Mouse (Mus musculus): Measurements from ENCODE around the gene Iqsec1.

The Iqsec1 gene

DNA sequence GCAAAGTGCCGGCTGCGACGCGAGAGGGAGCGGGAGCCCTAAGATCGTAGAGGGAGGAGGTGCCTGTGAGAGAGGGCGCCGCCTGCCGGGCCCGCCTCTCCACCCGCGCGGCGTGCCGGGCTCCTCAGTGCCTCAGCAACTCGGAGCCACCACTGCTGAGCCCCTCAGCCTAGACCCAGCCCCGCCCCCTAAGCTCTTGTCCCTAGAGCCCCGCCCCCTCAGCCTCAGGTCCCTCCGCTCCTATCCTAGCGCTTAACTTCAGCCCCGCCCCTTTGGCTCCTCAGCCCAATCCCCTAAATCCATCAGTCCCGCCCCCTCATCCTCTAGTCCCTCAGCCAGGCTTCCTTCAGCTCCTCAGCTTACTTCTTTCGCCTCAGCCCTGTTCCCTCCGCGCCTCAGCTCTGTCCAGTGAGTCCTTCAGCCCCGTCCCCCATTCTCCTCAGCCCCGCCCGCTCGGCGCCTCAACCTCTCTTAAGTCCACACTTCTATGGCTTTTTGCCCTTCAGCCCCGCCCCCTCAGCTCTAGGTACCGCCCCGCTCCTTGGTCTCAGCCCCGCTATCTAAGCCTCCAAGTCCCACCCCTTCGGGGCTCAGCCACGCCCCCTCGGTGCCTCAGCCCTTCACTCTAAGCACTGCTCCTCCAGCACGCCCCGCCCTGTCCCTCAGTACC, at the start of gene Iqsec1:
Gene Iqsec1, minus strand, starts transcription at position 38 of the 670 bp plus-strand sequence.
- peak; percentile 89 for DNase-seq

DNA sequence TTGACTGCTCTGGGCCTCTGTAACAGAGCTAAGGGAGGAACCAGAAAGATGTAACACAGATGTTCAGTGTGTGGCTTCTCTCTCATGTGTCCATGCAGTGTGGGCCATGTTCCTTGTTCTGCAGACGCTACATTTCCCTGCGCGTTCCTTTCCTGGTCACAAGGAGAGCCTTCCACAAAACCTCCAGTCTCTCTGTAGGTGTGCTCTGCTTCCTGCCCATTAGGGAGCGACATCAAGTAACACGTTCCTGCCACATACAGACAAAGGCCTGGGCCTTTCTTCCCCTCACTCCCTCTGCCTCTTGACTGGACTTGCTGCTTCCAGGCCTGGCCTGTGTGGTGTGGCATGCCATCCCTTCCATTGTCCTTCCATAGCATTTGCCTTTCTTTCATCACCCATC, 39.8 kb upstream of the Iqsec1 start:
- DNase-seq = no peak

DNA sequence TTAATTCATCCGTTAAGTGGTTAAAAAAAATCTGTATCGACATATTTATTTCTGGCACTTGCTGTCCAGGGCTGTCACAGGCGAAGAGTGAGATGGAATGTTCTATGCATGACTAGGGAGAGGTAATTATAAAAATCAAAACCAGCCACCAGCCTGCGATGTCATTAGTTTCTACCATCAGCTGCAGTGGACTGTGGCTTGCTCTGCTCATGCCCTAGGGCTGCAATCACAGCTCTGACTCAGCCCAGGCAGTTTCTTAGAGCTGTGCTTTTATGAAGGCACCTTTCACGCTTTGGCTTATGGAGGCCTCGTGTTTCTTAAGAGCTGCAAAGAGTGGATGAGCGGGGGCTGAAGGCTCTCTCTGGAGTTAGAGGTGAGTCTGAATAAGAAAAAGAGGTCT, 32.3 kb upstream of the Iqsec1 start:
- no peak for DNase-seq

DNA sequence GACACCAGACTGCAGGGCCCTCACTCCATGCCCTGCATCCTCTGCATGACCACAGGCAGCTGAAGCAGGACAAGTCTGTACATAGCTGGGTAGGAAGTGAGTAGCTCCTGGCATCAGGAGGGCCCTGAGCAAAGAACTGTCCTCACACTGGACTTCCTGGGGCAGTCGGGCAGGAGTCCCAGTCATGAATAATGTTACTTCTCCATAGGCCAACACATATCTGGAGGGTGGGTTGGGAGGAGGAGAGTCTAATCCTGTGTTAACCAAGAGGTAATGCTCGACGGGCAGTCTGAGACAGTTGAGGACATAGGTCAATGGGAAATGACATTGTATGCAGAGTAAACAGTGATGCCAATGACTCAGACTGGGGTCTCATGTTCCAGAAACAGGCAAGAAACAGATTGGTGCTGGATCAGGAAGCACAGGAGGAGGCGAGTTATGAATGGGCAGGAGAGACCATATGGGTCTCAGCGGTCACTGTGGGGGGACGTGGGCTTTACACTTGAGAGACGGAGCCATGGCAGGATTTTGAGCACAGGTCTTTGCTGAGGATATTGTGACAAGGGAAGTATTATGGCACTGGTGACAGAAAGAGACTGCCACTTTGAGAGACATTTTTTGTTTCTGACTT, 28.2 kb upstream of the Iqsec1 start:
- no peak for DNase-seq

DNA sequence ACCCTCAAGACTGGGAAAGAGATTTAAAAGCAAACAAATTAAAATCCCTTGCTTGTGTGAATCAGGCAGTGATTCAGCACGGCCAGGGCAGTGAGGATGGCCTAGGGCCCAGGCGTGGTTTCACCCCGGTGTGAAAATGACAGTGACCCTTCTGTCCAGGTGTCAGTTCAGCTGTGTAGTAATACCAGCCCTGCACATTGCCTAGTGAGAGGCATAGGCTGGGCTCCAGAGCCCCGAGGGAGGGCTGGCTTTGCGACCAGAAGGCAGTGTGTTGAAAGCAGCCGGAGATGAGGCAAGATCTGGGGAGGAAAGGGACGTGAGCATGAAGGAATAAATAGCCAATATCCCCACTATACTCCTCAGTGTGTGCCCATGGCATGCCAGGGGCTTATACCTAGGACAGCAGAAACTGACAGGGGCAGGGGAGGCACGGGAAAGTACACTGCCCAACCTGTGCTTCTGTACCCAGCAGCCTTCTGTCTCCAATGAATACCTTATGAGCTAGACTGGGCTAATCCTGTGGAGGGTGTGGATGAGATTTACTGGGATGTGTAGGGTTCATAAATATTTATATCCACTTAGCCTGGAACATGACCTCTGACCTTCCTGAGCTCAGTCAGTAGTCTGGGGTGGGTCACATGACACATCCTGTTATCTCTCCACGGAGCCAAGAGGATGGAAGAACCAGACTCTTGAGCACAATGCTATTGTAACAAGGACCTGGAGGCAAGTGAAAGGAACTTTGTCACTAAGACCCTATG, 25.9 kb upstream of the Iqsec1 start:
- peak; percentile 6 for DNase-seq

DNA sequence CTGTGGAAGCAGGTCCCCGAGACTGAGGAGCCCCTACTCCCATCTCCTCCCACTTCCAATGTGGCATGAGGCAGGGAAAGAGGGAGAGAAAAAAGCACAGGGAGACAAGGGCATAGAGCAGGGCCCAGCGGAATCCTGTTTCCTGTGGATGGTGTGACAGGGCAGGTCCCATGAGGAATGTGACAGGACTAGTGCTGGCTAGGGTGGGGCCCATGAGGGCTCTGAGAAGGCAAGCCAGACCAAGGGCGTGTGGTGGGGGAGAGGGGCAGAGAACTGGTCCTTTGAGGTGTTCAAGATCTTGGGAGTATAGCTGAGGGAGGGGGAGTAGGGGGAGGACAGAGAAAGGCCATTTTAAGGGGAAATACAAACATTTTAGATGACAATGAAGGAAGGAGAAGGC, 24.0 kb upstream of the Iqsec1 start:
- DNase-seq = no peak

DNA sequence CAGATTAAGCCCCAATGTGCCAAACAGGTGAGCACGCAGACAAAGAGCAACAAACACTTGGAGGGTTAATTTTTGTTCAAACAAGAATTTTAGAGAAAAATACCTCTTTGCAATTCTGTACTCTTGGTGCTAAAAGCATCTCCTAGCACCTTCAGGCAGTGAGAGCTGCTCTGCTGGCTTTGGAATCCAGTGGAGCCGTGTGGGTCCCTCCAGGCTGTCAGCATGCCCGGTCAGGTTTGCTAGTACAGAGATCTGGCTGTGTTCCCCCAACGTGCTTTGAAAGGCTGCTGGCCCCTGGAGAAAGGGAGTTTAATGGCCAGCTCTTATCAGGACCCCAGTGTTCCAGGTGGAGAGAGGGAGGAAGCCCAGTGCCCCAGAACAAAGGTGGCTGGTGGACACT, 23.1 kb upstream of the Iqsec1 start:
- no peak for DNase-seq

DNA sequence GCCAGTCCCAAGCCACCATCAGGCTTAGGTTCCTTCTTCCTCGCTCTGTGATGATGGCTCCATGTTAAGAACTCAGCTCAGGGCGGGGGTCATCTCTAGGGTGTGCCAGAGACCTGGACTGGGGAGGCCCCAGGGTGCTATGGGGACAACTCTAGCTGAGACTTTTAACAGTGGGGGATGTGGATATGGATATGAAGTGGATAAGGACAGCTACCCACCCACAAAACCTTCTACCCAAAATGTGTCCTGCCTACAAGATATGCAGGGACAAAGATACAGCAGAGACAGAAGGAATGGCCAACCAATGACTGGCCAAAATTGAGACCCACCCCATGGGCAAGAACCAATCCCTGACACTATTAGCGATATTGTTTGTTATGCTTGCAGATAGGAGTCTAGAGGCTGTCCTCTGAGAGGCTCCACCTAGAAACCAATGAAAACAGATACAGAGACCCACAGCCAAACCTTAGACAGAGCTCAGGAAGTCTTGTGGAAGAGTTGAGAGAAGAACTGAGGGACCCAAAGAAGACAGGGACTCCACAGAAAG, 19.9 kb upstream of the Iqsec1 start:
- DNase-seq = no peak

DNA sequence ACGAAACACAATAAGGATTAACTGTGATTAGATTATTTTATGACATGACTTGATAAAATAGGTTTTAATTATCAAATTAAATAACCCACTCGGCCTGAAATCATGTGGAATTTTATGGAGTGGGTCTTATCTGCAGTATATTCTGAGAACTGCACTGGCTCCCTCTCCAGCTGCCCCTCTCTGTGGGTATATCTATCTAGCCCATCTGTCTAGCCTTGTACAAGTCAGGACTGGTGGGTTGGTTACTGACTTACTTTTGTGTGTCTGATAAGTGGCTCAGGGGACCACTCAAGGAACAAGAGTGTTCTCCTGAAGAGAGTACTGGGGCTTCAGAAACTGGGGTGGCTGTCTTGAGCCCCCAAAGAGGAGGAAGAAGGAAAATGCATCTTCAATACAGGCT, 18.7 kb upstream of the Iqsec1 start:
- no peak for DNase-seq

DNA sequence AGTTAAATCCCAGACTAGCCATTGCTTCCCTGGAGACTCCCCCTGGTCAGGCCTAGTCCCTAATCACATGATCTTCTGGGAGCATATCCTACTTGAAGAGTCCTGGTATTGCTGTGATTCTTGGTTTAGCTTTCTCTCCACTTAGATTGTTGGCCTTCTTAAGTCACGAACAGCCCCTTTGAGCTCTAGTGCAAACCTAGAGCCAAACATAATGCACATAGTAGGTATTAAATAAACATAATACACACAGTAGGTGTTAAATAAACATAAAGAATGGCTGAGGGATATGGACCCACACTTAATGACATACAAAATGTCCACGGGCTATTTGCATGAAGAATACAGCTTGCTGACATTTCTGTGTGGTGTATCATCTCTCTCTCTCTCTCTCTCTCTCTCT, 15.7 kb upstream of the Iqsec1 start:
- no peak for DNase-seq

DNA sequence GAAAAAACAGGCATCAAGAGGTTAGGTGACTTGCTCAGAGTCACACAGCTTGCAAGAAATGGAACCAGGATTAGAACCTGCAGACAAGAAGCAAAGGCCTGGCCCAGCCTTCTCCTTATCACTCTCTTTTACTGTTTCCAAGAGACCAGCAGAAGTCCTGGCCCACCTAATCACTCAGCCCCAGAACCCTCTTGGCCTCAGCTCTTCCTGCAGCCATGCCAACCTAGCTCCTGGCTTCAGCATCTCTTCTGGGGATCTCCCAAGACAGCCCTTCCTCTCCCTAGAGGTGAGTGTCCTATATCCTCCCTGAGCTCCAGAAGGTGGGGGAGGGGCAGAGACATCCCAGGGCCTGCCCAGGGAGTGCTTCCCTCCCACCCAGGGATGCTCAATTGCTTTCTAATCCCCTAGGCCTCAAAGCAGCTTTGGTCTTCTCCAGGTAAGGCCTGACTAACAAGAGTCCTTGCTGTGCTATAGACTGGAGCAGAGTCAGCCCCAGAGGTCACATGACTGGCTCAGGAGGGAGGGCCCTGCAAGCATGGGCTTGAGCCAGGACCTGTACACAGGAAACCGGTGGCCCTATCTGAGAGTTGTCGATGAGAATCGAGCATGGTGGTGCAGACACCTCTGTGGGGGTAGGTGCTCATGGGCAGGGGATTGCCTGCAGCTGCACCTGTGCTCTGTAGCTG, 15.0 kb upstream of the Iqsec1 start:
- no peak for DNase-seq

DNA sequence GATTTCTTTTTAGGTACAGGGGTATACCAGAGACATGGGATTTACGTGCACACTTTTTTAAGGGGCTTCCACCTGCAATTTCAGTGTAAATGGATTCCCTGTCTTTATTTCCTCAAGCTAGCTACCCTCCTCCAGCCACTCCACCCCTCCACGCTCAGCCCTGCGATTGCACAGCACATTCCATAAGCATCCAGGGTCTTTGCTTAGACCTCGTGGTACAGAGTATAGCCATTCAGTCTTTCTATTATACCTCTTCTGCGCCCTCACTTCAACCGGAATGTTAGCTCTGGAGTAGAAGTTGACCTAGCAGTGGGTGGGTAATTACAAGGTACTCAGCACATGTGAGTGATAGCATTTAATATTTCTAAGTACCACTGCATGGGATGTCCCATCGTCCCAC, 13.1 kb upstream of the Iqsec1 start:
- DNase-seq = no peak

DNA sequence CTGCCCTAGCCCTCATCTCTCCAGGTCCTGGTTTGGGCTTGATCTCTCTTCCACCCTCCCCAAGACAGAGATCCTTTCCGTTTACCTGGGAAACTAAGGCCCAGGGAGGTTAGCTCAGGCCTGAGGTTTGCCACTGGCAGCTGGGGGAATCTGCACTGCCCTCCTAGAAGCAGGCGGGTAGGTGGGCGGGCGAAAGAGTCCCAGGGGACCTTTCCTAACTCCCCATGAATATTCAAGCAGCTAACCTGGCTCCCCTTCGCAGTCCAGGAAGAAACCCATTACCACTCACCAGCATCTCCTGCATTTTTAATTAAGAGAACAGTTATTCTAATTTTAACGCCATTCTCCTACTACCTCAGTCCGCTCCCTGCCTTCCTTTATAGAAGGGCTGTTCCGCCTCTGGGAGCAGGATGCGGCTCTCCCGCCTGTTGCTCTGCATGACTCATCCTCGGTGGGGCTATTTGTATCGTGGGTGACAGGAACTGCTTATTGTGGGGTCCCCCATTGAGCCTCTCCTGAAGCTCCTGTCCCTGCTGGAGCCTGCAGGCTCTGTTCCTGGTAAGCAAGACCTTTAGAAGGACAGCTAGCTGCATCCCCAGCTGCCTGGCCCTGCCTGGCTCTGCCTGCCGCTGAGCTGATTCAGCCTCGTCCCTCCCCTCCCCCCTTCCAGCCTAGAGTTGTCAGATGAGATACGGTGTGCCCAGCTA, 12.5 kb upstream of the Iqsec1 start:
- DNase-seq = no peak

DNA sequence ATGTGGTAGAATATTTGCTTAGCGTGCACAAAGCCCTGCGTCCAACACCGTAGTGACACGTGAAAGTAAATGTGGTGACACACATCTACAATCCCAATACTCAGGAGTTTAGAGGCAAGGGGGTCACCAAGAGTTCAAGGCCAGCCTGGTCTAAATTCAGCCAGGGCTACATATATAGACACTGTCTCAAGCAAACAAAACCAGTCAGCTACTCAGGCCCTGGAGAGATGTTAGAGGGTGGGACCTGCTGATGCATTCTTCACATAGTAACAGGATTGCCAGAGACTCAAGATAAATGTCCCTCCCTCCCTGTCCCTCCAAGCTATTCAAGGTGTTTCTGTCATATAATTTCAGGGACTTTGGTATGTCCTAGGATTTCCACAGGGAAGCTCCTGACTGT, 10.7 kb upstream of the Iqsec1 start:
- no peak for DNase-seq

DNA sequence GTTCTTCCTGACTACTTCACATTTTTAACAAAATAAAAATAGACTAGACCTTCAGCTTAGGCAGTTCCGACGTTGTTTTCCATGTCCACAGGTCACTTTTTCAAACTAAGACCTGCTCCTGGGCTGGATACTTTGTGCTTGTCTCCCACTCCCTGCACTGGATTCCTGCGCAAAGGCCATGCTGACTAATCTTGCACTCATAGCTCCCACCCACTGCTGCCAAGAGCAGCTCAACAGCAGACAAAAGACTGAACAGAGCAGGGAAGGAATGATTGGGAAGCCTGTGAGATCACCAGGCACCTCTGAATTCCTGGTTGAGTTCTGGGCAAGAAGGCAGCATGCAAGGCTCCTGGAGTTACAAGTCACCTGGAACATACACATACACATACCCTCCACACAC, 8.5 kb upstream of the Iqsec1 start:
- no peak for DNase-seq

DNA sequence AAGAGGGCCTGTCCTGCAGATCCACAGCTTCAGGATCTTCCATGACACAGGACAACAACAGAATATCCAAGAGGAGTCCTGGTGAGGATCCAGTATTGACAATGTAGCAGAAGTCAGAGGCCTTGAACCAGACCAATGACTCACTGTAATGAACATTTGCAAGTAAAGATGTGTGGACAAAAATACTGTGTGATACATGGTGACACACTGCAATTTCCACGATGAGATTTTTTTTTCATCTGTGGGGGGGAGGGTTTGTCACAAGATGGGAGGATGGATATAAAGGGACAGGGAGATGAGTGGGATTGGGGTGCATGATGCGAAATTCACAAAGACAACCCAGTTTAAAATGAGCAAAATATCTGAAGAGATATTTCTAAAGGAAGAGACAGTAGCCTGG, 7.7 kb upstream of the Iqsec1 start:
- no peak for DNase-seq

DNA sequence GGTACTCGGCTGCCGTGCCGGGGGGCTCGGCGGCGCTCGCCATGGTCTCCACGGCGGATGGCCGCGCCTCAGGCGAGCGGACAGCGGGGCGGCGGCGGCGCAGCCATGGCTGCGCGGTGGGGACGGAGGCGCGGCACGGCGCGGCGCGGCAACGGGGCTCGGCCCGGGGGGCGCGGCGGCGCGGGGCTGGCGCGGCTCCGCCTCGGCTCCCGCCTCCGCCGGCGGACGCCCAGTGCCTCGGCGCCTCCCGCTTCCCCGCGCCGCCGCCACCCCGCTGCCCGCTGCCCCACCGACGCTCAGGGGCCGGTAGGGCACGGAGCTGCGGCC, 223 bp downstream of the Iqsec1 start:
- DNase-seq = no peak

DNA sequence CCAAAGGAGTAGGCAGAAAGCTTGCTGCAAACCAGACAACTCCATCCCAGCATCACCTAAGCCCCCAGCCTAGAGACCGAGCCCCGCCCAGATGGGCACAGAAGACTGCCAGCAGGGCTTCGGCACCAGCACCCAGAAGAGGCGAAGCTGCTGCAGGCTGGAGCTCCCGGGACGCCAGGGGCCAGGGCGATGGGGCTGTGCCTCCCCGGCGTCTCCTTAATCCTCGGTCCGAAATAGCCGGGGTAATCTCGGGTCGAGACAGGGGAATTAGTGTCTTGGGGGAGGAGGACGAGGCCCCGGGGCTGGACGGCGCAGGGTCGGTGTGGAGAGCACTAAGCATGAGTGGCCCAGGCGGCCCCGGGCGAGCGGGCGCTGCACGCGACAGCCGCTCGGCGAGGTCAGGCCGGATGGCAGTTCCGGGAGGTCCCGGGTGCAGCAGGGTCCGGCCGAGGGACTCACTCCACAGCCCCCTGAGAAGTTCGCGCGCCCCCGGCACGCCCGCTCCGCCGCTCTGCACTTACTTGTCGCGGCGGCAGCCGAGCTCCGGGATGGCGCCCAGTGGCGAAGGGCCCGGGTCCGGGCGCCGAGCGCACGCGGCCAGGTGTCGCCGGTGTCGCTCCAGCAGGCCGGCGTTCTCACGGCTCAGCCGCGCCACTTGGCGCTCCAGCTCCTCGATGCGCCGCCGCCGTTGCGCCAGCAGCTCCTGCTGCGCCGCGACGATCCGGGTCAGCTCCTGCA, 755 bp downstream of the Iqsec1 start:
- peak; percentile 12 for DNase-seq

DNA sequence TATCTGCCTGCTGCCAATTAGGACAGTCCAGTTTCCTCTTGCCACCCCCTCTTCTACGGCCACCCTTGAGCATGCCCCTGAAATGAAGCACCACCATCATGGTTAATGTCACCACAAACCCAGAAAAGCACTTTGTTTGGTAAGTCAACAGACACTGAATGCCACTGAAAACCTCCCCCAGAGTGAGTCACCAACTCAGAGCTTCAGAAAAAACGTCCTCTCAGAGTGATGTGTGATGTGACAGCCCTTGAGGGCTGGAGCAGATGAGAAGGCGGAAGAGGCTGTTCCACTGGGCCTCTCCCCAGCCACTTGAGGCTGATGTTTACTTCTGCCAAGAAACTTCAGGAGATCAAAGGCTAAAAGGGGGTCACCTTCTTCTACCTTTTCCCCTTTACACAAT, 4.4 kb downstream of the Iqsec1 start:
- peak; percentile 8 for DNase-seq

DNA sequence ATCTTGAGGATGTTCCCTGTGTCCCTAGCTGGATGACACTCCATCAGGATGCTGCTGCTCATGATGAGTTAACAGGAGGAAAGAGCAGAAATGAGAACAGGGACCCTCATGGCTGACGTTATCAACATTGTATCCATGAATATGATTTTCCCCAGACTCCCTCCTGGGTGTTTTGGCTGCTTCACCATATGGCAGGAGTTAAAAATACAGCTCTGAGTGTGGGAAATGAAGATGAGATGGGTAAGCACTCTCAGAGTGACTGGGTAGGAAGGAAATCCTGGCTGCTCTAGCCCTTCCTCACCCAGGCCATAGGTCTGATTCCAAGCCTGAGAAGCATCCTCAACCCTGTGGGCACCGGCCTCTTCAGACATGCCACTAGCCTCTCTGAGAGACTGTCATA, 14.2 kb downstream of the Iqsec1 start:
- DNase-seq = no peak

DNA sequence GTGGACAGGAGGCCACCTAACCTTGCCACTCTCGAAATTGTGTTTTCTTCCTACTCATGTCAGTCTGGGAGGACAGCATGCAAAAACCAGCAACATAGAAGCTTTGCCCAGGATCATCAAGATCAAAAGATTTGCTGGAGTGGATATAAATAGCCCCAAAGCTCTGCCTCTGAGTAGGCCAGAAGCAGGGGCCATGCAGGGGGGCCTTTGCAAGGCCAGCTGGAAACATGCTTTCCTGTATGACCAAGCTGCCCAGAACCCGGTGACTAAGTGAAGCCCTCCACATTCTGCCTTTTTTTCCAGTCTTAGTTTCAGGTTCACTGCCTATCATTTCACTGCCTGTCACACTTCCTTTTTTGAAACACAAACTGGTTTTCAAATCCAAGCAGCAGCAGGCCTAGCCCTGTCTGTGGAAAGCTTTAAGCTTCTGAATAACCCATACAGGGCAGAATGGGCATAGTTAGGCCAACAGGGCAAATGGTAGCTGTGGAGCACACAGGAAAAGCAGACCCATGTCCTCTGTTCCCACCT, 19.1 kb downstream of the Iqsec1 start:
- DNase-seq = no peak

DNA sequence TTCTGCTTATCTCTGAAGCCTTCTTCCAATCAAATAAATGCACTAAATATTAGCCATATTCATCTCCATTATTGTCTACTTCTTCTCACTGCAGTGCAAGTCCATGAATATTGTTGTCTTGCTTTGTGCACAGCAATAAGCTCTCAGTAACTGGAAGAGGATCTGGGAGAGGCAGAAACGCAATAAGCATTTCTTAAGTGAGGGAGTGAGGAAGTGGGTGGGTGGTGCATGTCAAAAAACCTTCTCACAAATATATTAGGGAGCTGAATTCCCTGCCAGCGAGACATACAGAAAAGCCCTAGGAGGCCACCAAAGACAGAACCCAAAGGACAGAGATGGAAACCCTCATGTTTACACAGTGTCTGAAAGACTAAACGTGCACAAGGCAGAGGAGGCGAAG, 35.1 kb downstream of the Iqsec1 start:
- DNase-seq = no peak

All from lung, postnatal 14 days (tissue).